Mouse (Mus musculus) cerebellum, postnatal 25 days (tissue): ENCODE data around the gene Coch.
"Not testable (repeated sequence)": the region's sequence is repeated elsewhere in the genome, so short reads cannot be mapped to it uniquely, and the experiment has no call there.

Experiments
- DNase-seq, 2 experiments: peaks; one replicate each; pipeline ENCODE4 v3.0.0; 2021; ENCODE audit warnings: mixed read lengths in 2 of 2

The Coch gene

DNA sequence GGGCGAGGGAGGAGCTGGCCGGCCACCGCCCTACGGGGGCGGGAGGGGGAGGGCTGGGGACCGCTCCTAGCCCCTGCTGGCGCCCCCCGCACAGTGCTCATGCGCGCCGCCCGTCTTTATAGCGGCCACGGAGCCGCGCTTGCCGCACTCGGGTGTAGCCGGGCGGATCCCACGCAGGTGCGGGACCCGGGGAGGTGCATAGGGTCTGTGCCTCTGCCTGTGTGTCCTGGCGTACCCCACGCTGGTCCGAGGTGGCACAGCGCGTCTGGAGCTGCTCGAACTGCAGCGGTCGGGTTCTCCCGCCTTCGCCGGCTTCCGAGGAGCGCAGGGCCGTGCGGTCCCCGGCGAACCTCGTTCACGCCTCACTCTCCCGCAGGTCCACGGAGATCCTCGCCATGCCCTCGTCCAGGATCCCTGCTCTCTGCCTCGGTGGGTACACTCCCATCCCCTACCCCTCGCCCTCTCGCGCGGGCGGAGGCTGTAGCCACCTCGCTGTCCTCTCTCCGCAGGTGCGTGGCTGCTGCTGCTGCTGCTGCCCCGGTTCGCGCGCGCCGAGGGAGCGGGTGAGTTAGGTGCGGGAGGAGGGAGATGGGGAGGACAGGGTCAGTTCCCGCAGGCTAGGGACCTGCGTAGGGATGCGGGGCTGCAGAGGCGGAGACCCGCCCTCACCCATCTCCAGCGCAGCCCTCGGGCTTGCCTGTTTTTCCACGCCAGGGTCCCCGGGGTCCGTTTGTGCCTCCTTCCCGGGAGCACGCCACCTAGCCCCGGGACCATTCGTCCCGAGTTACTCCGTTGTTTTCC, at the start of gene Coch:
Gene Coch (plus strand): TSS at position 113 of the 801 bp plus-strand sequence.
- peak; percentile 22 to 25 for DNase-seq

- DNase-seq, result no peak
Measured at GRCm38 (mm10) chr12:51543402-51543960, 49.7 kb upstream of the Coch start.

DNA sequence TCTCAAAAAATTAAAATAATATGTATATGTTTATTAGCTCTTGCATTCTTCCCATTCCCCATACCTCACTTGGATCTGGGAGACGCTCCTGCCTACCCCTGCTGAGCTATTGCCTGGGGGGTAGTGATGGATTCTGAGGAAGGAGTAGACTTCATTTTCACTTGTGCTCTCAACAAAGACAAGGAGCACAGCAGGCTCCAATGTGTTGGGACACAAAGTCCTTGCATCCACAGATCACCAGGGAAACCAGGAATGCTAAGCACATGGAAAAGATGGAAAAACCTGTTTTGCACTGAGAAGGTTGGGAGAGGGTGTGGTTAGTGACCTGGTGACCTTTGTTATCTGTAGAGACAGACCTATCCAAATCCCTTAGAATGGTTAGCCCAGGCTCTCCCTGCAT, 38.1 kb upstream of the Coch start:
- DNase-seq, result no peak

DNA sequence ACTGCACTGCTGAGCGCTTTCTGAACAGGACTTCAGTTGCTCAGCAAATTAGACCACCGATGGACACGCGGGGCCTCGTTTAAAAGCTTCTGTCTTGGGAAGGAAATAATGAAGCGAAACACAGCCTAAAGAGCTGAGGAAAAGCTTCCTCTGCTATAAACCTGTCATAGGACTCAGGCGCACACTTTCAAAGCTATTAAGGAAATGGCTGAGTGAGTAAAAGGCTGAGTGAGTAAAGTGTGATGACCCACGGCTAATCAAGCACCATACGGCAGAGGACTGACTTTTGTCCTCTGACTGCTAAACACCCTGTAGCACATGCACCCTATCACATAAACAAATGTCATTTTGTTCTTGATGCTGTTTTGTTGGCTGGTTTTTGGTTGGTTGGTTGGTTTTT, 31.7 kb upstream of the Coch start:
- DNase-seq, result no peak

GRCm38 (mm10) chr12:51567225-51567624, 25.9 kb upstream of the Coch start:
- DNase-seq, result no peak

- DNase-seq, result no peak
Measured at GRCm38 (mm10) chr12:51569472-51569871, 23.7 kb upstream of the Coch start.

GRCm38 (mm10) chr12:51569944-51570343, 23.2 kb upstream of the Coch start:
- DNase-seq, result no peak

- no peak for DNase-seq
Measured at GRCm38 (mm10) chr12:51572651-51573050, 20.5 kb upstream of the Coch start.

GRCm38 (mm10) chr12:51577816-51578215, 15.3 kb upstream of the Coch start:
- not testable (repeated sequence) for DNase-seq

DNA sequence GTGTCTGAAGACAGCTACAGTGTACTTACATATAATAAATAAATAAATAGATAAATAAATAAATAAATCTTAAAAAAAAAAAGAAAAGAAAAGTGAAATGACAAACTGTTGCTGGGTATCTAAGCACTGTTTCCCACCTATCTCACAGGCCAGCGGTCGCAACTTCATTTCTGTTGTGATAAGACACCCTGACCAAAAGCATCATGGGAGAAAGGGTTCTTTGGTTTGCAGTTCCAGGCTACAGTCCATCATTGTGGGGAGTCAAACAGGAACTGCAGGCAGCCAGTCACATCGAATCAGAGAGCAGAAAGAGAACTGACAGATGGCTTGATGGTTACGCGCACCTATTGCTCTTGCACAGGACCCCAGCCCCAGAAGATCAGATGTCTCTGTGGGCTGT, 3.9 kb upstream of the Coch start:
- no peak for DNase-seq

DNA sequence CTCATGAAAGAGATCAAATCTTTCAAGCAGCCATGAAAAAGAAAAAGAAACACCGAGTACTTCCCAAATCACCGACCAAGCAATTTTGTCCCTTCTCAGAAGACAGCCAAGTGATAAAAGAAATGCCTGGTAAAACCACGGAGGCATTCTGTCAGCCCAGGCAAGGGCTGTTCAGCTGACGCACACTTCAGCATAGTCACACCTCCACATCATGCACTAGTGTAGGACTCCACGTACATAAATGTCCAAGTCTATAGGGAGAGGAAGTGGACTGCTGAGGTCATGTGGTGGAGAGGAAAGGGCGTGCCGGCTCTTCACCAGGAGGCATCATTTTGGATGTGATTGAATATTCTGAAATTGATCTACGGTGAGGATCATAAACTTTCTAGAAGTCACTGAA, 1.2 kb upstream of the Coch start:
- no peak for DNase-seq

DNA sequence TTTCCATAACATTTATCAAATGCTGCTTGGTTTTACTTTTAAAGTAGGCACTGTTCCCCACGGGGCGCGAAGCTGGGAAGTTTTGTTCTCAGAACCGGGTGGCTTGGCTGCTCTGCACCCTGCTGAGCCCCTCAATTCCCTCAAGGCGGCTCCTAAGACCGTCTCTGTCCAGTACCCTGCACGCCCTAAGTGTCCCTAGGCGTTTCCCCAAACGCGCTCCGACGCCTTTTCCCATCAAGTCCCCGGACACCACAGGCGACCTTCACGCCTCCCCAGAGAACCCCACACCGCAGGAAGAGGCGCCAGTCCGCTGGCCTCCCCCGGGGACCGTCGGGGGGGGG, 283 bp upstream of the Coch start:
- DNase-seq, result no peak

DNA sequence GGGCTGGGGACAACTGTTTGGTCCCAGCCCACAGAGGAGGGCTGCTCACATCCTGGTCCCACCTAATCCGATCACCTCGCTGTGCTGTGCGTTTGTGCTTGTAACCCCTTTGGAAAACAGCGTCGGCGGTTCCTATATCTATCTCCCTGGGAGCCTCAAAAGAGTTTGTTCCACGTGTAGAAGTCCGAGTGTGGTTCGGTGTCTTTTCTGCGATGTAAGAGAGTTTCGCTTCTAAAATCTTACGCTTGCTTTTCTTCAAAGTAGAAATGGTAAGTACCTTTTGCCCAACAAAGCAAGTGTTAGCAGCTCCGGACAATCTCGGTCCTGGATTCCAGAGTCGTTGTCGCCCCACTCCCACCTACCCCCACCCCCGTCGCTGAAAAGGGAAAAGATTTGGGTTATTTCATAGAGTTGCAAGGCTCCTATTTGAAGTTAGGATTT, 909 bp downstream of the Coch start:
- no peak for DNase-seq

GRCm38 (mm10) chr12:51603306-51603705, 10.2 kb downstream of the Coch start:
- DNase-seq, result no peak

- peak; percentile 17 to 32 for DNase-seq
Measured at GRCm38 (mm10) chr12:51606138-51606537, 13.0 kb downstream of the Coch start.

- DNase-seq, result no peak
Measured at GRCm38 (mm10) chr12:51612361-51612760, 19.2 kb downstream of the Coch start.

- no peak for DNase-seq
Measured at GRCm38 (mm10) chr12:51620572-51620971, 27.4 kb downstream of the Coch start.

DNA sequence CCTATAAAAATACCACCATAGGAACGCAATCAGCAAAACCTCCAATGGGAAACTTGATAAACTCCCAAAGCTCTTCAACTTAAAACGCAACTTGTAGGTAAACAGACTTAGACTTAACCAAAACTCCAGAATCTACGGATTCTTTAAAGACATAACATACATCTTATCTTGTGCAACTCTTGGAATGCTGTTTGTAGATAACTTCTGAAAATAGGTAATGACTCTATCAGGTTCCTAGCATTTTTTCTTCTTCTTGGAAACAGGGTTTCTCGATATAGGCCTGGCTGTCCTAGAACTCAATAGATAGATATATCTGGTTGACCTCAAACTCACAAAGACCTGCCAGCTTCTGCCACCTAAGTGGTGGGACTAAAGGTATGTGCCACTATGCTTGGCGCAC, 28.0 kb downstream of the Coch start:
- DNase-seq, result no peak

DNA sequence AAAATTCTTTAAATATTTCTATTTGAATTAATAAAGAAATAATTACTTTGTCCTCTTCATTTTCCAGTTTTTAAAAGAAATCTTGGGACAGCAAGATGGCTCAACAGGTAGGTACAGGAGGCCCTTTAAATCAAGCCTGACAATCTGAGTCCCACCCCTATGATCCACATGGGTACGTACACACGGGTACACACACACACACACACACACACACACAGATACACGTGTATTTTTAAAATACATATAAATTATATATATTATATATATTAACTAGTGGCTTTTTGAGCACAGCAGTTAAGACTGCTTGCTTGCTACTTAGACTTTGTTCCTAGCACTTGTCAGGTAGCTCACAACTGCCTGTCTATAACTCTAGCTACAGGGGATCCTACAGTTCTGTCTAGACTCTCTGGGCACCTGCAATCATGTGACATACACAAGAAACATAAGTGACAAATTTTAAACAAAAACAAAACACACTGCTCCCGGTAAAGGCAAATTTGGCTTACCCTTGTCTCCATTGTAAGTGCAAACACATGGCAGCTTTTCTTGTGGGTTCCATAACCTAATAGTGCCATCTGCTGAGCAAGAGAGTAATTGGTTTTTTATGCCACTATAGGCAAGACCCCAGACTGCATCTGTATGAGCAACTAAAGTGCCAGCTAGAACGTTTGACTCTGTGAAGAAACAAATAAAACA, 29.7 kb downstream of the Coch start:
- no peak for DNase-seq

GRCm38 (mm10) chr12:51623366-51623694, 30.2 kb downstream of the Coch start:
- DNase-seq, result no peak

DNA sequence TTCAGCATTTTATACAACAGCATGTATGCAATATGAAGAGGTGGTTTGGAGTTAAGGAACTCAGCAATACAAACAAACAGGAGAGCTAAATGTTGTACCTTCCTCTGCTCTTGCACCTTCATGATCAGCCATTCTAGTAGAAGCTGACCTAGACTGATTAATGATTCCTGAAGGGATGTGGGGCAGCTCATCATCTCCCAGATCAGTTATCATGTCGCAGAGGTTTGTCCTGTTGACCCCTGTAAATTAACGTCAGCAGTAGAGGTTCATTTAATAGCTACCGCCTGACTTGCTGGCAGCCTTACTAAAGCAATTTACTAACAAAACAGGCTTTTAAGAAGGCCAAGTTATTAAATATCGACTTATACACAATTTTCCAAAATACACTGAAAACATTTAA, 40.3 kb downstream of the Coch start:
- no peak for DNase-seq

DNA sequence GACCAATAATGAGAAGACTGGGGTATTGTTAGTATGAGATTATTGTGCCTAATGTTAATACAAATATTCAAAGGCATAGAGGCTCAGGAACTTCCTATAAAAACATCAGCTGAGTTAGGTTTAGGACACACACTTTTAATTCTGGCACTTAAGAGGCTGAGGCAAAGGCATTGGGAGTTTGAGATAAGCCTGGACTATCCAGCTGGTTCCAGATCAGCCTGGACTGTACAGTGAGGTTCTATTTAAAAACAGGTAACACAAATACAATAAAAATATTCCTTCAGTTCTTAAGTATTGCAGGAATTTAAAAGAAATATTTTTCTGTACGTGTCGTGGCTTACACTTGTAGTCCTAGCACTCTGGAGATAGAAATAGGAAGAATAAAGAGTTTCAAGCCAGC, 43.1 kb downstream of the Coch start:
- DNase-seq, result no peak

GRCm38 (mm10) chr12:51636689-51637470, 43.7 kb downstream of the Coch start:
- no peak for DNase-seq
